10 mouse cellular contexts compared by ENCODE assay signal in genomic region chr14:16313936-16314521, GRCm38 (mm10). TPM values are rescaled to one million over a fixed set of nuclear protein-coding genes. Genes with fewer than 3 reads are reported as not detected.
DNase-seq lines count a peak whose midpoint lies in the region; ATAC-seq and TF ChIP-seq lines count a peak whose summit lies in the region.
"Had no signal": no experiment of that assay in that cellular context is flagged by ENCODE, and none has a peak within 500 bp of the region (broad histone marks: within the 10 kb centered on the region; RNA-seq: fewer than 3 reads in every experiment).

No protein-coding gene starts in this region.

- peak; percentile 75 for ATAC-seq in midbrain, embryonic 13.5 days
- ATAC-seq in midbrain, embryonic 14.5 days (ENCODE audit: low FRiP score, low TSS enrichment), result no peak
- peak; percentile 59; the same call in 1 of the 2 replicates for ATAC-seq in hindbrain, postnatal 0 days

- 0 out of 2 replicates have a peak, but pooled peaks cover 5% of the 10 kb centered on the region for H3K4me1 ChIP-seq in midbrain, embryonic 13.5 days (replicated peaks)
- H3K4me1 ChIP-seq in midbrain, embryonic 14.5 days (ENCODE audit: control insufficient read depth, insufficient read depth, low read length), result no peaks in the 10 kb centered on the region
- no peaks in the 10 kb centered on the region for H3K4me1 ChIP-seq in hindbrain, postnatal 0 days (ENCODE audit: insufficient read depth, low read length)

- H3K9me3 ChIP-seq in midbrain, embryonic 13.5 days, result no peaks in the 10 kb centered on the region
- no peaks in the 10 kb centered on the region for H3K9me3 ChIP-seq in midbrain, embryonic 14.5 days (ENCODE audit: control insufficient read depth, low read length)
- H3K9me3 ChIP-seq in hindbrain, postnatal 0 days (ENCODE audit: low read length), result no peaks in the 10 kb centered on the region
- H3K9me3 ChIP-seq: G1E had no signal

- no peak overlapping the region for H3K9ac ChIP-seq in midbrain, embryonic 13.5 days (replicated peaks)
- H3K9ac ChIP-seq in midbrain, embryonic 14.5 days (replicated peaks; ENCODE audit: low read length), result no peak overlapping the region
- no peak overlapping the region for H3K9ac ChIP-seq in hindbrain, postnatal 0 days (replicated peaks; ENCODE audit: low read length)

- H3K4me2 ChIP-seq in midbrain, embryonic 13.5 days (replicated peaks), result no peak overlapping the region
- H3K4me2 ChIP-seq in midbrain, embryonic 14.5 days (ENCODE audit: low read length), result no peak overlapping the region
- H3K4me2 ChIP-seq in hindbrain, postnatal 0 days (ENCODE audit: low read depth, low read length), result no peak overlapping the region

- TF ChIP-seq CTCF in gastrocnemius, adult 2 months (IDR thresholded peaks at IDR 0.05), result no peak
- TF ChIP-seq CTCF in hindbrain, postnatal 0 days (IDR thresholded peaks at IDR 0.05; ENCODE audit: low read depth), result no peak

- no peak for DNase-seq in gastrocnemius, adult 2 months
- no peak for DNase-seq in gastrocnemius, postnatal 25 days
- no peak for DNase-seq in midbrain, embryonic 14.5 days
- peak; percentile 34 for DNase-seq in hindbrain, postnatal 0 days (ENCODE audit: low spot score)
- DNase-seq in lung, postnatal 36 days, result peak; percentile 31
- no peak for DNase-seq in c-Kit-positive CD71-positive TER-119-positive erythroid progenitor cells, embryonic 14.5 days (ENCODE audit: low spot score)
- no peak for DNase-seq in gastrocnemius, adult 8-10 months (ENCODE audit: low spot score in 2 of 2)
- DNase-seq: cerebellum, adult 18-20 months had no signal

- WGBS in midbrain, embryonic 13.5 days, result 74% methylated on average over 7 of the region's 7 CpGs
- 74% methylated on average over 7 of the region's 7 CpGs for WGBS in midbrain, embryonic 14.5 days
- WGBS in hindbrain, postnatal 0 days, result 60% methylated on average over 7 of the region's 7 CpGs

- H3K27ac ChIP-seq in gastrocnemius, adult 2 months, result peak overlapping the region; percentile 60; the same call in 1 of the 2 replicates
- H3K27ac ChIP-seq in midbrain, embryonic 13.5 days, result no peak overlapping the region
- no peak overlapping the region for H3K27ac ChIP-seq in midbrain, embryonic 14.5 days (replicated peaks; ENCODE audit: low read depth, low read length)
- H3K27ac ChIP-seq in hindbrain, postnatal 0 days, result no peak overlapping the region

- intact Hi-C loops in gastrocnemius, adult 2 months (cut with DNase I), result no loop called here

- H3K36me3 ChIP-seq in midbrain, embryonic 13.5 days, result no peaks in the 10 kb centered on the region
- H3K36me3 ChIP-seq in midbrain, embryonic 14.5 days (ENCODE audit: control insufficient read depth, insufficient read depth, low read length), result no peaks in the 10 kb centered on the region
- no peaks in the 10 kb centered on the region for H3K36me3 ChIP-seq in hindbrain, postnatal 0 days (ENCODE audit: insufficient read depth, low read length)

- no peaks in the 10 kb centered on the region for H3K27me3 ChIP-seq in midbrain, embryonic 13.5 days
- no peaks in the 10 kb centered on the region for H3K27me3 ChIP-seq in midbrain, embryonic 14.5 days (ENCODE audit: control insufficient read depth, insufficient read depth, low read length)
- no peaks in the 10 kb centered on the region for H3K27me3 ChIP-seq in hindbrain, postnatal 0 days (ENCODE audit: insufficient read depth, low read length)

- no peak overlapping the region for H3K4me3 ChIP-seq in gastrocnemius, adult 2 months
- H3K4me3 ChIP-seq in midbrain, embryonic 13.5 days (replicated peaks), result no peak overlapping the region
- no peak overlapping the region for H3K4me3 ChIP-seq in midbrain, embryonic 14.5 days (replicated peaks; ENCODE audit: low read depth, low read length)
- H3K4me3 ChIP-seq in hindbrain, postnatal 0 days (ENCODE audit: low read length), result no peak overlapping the region

RNA-seq across cellular contexts. Expression of gene Top2b, which starts 51.0 kb away (rescaled TPM):
- 10 to 100 TPM; 29.4 to 35.4 TPM for total RNA-seq in gastrocnemius, adult 2 months (2021)
- total RNA-seq in gastrocnemius, postnatal 25 days (2021), result 10 to 100 TPM; 33.6 to 37.2 TPM
- polyA plus RNA-seq in midbrain, embryonic 13.5 days (2015; fragmentation: Nextera tagmentation; extraction: Ambion mirVana), result 118 and 130 TPM in 2 replicates
- 125 and 207 TPM in 2 replicates for polyA plus RNA-seq in midbrain, embryonic 14.5 days (2014; fragmentation: Nextera tagmentation; extraction: Ambion mirVana)
- 79.0 and 93.3 TPM in 2 replicates for total RNA-seq in hindbrain, postnatal 0 days (2014; rRNA removed)
- polyA plus RNA-seq in hindbrain, postnatal 0 days (2015; fragmentation: Nextera tagmentation; extraction: Ambion mirVana), result 40.9 and 42.6 TPM in 2 replicates
- 10 to 100 TPM; 24.4 to 36.3 (median 29.6) TPM for total RNA-seq in gastrocnemius, adult 8-10 months (2022)

Comparison
In these comparisons a context has a peak if more than half of its experiments do, and no peak if none do; other contexts are left out.
1. DNase-seq: peak in hindbrain, postnatal 0 days (single experiment) and lung, postnatal 36 days (single experiment); none in gastrocnemius, adult 2 months (single experiment), gastrocnemius, postnatal 25 days (single experiment), midbrain, embryonic 14.5 days (single experiment), c-Kit-positive CD71-positive TER-119-positive erythroid progenitor cells, embryonic 14.5 days (single experiment) and gastrocnemius, adult 8-10 months (0 of 2).